Mouse (Mus musculus) ovary, postnatal 10 days (tissue): ENCODE measurements at regions not wholly inside any gene's neighbourhood (a gene's known extent, or its start where the extent isn't known, plus 50 kb on each side); places are given as distances from the start of the nearest gene placed in this dataset.

ENCODE experiments used
- DNase-seq: peaks from one replicate; pipeline ENCODE4 v3.0.0; 2022; ENCODE audit warnings: low spot score

- DNase-seq, result no peak
Observed at GRCm38 (mm10) chr1:55983522-55984066, 577.9 kb downstream of the Plcl1 start.

- no peak for DNase-seq
Observed at GRCm38 (mm10) chr1:55997074-55997473, 591.4 kb downstream of the Plcl1 start.
